Mouse (Mus musculus): ENCODE data around the gene 4931422A03Rik. TPM values are rescaled to one million over a fixed set of nuclear protein-coding genes. Genes with fewer than 3 reads are reported as not detected.
"Not testable (repeated sequence)": the region's sequence is repeated elsewhere in the genome, so short reads cannot be mapped to it uniquely, and the experiment has no call there.

4931422A03Rik gene
- total and polyA plus RNA-seq, 3 experiments: not detected

GRCm38 (mm10) chr2:104032056-104032455 is 3.9 kb upstream of the 4931422A03Rik start:
- H3K79me2 ChIP-seq (replicated peaks; ENCODE audit: control insufficient read depth, insufficient read depth, low read length): peaks cover 4% of the 10 kb centered on the region
- H3K27ac ChIP-seq: no peak overlapping the region
- intact Hi-C loops (cut with DNase I): loop anchor here (10.0 kb wide), 2 partner anchors 93 to 553 kb away; partner anchors contain the start of gene A930018P22Rik
- peaks cover 34% of the 10 kb centered on the region for H3K36me3 ChIP-seq (ENCODE audit: control insufficient read depth, insufficient read depth, low read length)
- no peak for DNase-seq
- no peak overlapping the region for H3K4me3 ChIP-seq
- TF ChIP-seq POLR2A (IDR thresholded peaks at IDR 0.05; ENCODE audit: insufficient read depth, low read depth, low read length) (no peak), EP300 (IDR thresholded peaks at IDR 0.05; ENCODE audit: insufficient read depth, low read depth, low read length) (no peak), CTCF (IDR thresholded peaks at IDR 0.05) (no peak)
- H3K9ac ChIP-seq (ENCODE audit: low read depth, low read length): no peak overlapping the region
- H3K4me1 ChIP-seq (ENCODE audit: control insufficient read depth, insufficient read depth, low read length): peaks cover 4% of the 10 kb centered on the region
- 81% methylated on average over 3 of the region's 3 CpGs for WGBS
- no peaks in the 10 kb centered on the region for H3K27me3 ChIP-seq (ENCODE audit: control insufficient read depth, insufficient read depth, low read length)

DNA sequence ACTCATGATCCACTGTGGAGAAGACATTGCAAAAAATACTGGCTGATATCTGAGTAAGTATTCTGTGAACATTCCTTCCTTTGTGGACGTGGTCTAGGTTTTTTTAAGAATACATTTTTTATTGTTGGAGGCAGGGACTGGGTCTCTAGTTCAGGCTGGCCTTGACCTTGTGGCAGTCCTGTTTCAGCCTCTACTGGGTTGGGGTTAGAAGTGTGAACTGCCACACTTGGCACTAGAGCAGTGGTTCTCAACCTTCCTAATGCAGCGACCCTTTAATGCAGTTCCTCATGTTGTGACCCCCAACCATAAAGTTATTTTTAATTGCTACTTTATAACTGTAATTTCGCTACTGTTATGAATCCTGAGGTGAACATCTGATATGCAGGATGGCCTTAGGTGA is 2.2 kb upstream of the 4931422A03Rik start:
- Histone ChIP-seq H3K27ac (no peak overlapping the region), H3K4me1 (ENCODE audit: control insufficient read depth, insufficient read depth, low read length) (peaks cover 3% of the 10 kb centered on the region), H3K79me2 (replicated peaks; ENCODE audit: control insufficient read depth, insufficient read depth, low read length) (peaks cover 4% of the 10 kb centered on the region), H3K9ac (ENCODE audit: low read depth, low read length) (no peak overlapping the region), H3K4me3 (no peak overlapping the region; the same call in 1 of the 2 replicates), H3K36me3 (ENCODE audit: control insufficient read depth, insufficient read depth, low read length) (peaks cover 25% of the 10 kb centered on the region), H3K27me3 (ENCODE audit: control insufficient read depth, insufficient read depth, low read length) (no peaks in the 10 kb centered on the region)
- intact Hi-C loops (cut with DNase I): loop anchor here (10.0 kb wide), 2 partner anchors 94 to 554 kb away; partner anchors contain the start of gene A930018P22Rik
- 61% methylated on average over 3 of the region's 3 CpGs for WGBS
- no peak for DNase-seq
- TF ChIP-seq POLR2A (IDR thresholded peaks at IDR 0.05; ENCODE audit: insufficient read depth, low read depth, low read length) (no peak), CTCF (IDR thresholded peaks at IDR 0.05) (no peak), EP300 (IDR thresholded peaks at IDR 0.05; ENCODE audit: insufficient read depth, low read depth, low read length) (no peak)

DNA sequence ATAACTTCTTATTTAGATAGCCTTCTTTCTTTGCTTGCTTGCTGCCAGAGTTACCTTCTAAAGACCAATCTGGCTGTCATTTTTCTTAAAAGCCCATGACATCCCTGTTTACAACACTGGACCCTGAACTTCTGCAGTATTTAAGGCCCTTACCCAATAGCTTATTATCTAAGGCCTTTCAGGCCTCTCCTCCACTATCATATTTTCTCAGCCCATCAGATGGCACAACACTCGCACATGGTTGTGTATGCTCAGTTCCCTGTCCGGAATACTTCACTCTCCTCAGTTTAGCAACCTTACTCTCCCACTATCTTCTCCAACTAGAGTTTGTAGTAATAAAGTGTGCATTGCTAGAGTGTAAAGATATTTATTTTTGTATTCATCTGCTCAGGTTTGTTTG is 913 bp upstream of the 4931422A03Rik start:
- intact Hi-C loops (cut with DNase I): no loop called here
- peaks cover 4% of the 10 kb centered on the region for H3K79me2 ChIP-seq (replicated peaks; ENCODE audit: control insufficient read depth, insufficient read depth, low read length)
- no peak for DNase-seq
- 0 out of 2 replicates have a peak overlapping the region, but pooled peaks have one; percentile 37 for H3K9ac ChIP-seq (ENCODE audit: low read depth, low read length)
- 32% methylated on average over 2 of the region's 2 CpGs for WGBS
- peak overlapping the region; percentile 82 for H3K27ac ChIP-seq
- H3K4me3 ChIP-seq: peak overlapping the region; percentile 66
- H3K36me3 ChIP-seq (ENCODE audit: control insufficient read depth, insufficient read depth, low read length): peaks cover 21% of the 10 kb centered on the region
- peaks cover 3% of the 10 kb centered on the region for H3K4me1 ChIP-seq (ENCODE audit: control insufficient read depth, insufficient read depth, low read length)
- no peaks in the 10 kb centered on the region for H3K27me3 ChIP-seq (ENCODE audit: control insufficient read depth, insufficient read depth, low read length)
- TF ChIP-seq CTCF (IDR thresholded peaks at IDR 0.05) (no peak), EP300 (IDR thresholded peaks at IDR 0.05; ENCODE audit: insufficient read depth, low read depth, low read length) (no peak), POLR2A (IDR thresholded peaks at IDR 0.05; ENCODE audit: insufficient read depth, low read depth, low read length) (no peak)

GRCm38 (mm10) chr2:104027458-104028138 is 563 bp downstream of the 4931422A03Rik start, which contains the start of gene Fbxo3:
TSS of gene Fbxo3 (plus strand) at chr2:104027721.
- Histone ChIP-seq H3K36me3 (ENCODE audit: control insufficient read depth, insufficient read depth, low read length) (peaks cover 19% of the 10 kb centered on the region), H3K27me3 (ENCODE audit: control insufficient read depth, insufficient read depth, low read length) (no peaks in the 10 kb centered on the region), H3K4me1 (ENCODE audit: control insufficient read depth, insufficient read depth, low read length) (peaks cover 3% of the 10 kb centered on the region), H3K27ac (peak within 1 kb of the TSS; percentile 82), H3K4me3 (peak within 1 kb of the TSS; percentile 66), H3K79me2 (replicated peaks; ENCODE audit: control insufficient read depth, insufficient read depth, low read length) (peaks cover 4% of the 10 kb centered on the region), H3K9ac (ENCODE audit: low read depth, low read length) (peak within 1 kb of the TSS; percentile 86)
- no peak for TF ChIP-seq EP300 (IDR thresholded peaks at IDR 0.05; ENCODE audit: insufficient read depth, low read depth, low read length)
- peak; percentile 82 for TF ChIP-seq POLR2A (IDR thresholded peaks at IDR 0.05; ENCODE audit: insufficient read depth, low read depth, low read length)
- TF ChIP-seq CTCF (IDR thresholded peaks at IDR 0.05): peak; percentile 67
- peak; percentile 91 to 92 for DNase-seq
- intact Hi-C loops (cut with DNase I): no loop called here
- WGBS: 2% methylated on average over 43 of the region's 44 CpGs

DNA sequence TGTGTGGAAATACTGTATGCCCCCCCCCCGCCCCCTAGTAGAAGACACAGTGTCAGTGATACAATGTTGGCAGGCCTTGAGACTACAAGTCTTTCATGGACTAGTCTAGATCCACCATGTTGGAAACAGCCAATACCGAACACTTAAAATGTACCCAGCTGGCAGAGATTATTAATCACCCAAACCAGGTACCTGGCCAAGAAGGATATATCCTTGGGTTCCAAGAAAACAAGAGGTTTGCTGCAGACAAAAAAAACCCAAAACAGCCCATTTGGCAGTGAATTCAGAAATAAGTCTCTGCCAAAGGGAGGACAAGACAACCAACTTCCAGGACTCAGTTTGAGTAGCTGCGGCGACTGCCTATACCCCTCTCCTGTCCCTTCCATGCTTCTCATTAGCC is 3.5 kb downstream of the 4931422A03Rik start:
- WGBS: 93% methylated on average over 4 of the region's 4 CpGs
- H3K36me3 ChIP-seq (ENCODE audit: control insufficient read depth, insufficient read depth, low read length): peaks cover 5% of the 10 kb centered on the region
- H3K4me3 ChIP-seq: no peak overlapping the region
- no peak overlapping the region for H3K9ac ChIP-seq (ENCODE audit: low read depth, low read length)
- H3K4me1 ChIP-seq (ENCODE audit: control insufficient read depth, insufficient read depth, low read length): no peaks in the 10 kb centered on the region; the same call in none of the 2 replicates
- H3K79me2 ChIP-seq (replicated peaks; ENCODE audit: control insufficient read depth, insufficient read depth, low read length): peaks cover 4% of the 10 kb centered on the region
- intact Hi-C loops (cut with DNase I): no loop called here
- H3K27ac ChIP-seq: no peak overlapping the region
- H3K27me3 ChIP-seq (ENCODE audit: control insufficient read depth, insufficient read depth, low read length): no peaks in the 10 kb centered on the region
- TF ChIP-seq POLR2A (IDR thresholded peaks at IDR 0.05; ENCODE audit: insufficient read depth, low read depth, low read length) (no peak), CTCF (IDR thresholded peaks at IDR 0.05) (no peak), EP300 (IDR thresholded peaks at IDR 0.05; ENCODE audit: insufficient read depth, low read depth, low read length) (no peak)
- no peak for DNase-seq

DNA sequence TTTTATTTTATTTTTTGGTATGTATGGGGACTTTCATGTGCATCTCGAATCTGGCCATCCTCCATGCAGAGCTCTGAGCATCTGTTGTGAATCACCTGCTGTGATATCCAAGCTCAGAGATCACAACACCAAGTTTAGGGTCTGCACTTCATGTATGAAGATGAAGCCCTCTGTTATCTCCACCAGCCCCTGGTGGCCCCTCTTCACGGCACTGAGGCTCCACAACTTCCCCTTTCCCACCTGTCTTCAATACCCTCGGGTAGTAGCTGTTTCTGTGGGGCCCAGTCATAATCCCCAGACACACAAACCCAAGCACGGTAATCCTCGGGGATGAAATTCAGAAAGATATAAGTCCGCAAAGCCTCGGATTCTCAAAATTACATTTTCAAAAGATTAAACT is 5.1 kb downstream of the 4931422A03Rik start:
- TF ChIP-seq EP300 (IDR thresholded peaks at IDR 0.05; ENCODE audit: insufficient read depth, low read depth, low read length) (no peak), POLR2A (IDR thresholded peaks at IDR 0.05; ENCODE audit: insufficient read depth, low read depth, low read length) (no peak), CTCF (IDR thresholded peaks at IDR 0.05) (no peak)
- Histone ChIP-seq H3K79me2 (replicated peaks; ENCODE audit: control insufficient read depth, insufficient read depth, low read length) (peaks cover 2% of the 10 kb centered on the region), H3K4me3 (no peak overlapping the region), H3K9ac (ENCODE audit: low read depth, low read length) (no peak overlapping the region), H3K4me1 (ENCODE audit: control insufficient read depth, insufficient read depth, low read length) (no peaks in the 10 kb centered on the region), H3K36me3 (ENCODE audit: control insufficient read depth, insufficient read depth, low read length) (no peaks in the 10 kb centered on the region), H3K27me3 (ENCODE audit: control insufficient read depth, insufficient read depth, low read length) (no peaks in the 10 kb centered on the region), H3K27ac (no peak overlapping the region)
- no peak for DNase-seq
- intact Hi-C loops (cut with DNase I): no loop called here
- WGBS: 76% methylated on average over 7 of the region's 7 CpGs

DNA sequence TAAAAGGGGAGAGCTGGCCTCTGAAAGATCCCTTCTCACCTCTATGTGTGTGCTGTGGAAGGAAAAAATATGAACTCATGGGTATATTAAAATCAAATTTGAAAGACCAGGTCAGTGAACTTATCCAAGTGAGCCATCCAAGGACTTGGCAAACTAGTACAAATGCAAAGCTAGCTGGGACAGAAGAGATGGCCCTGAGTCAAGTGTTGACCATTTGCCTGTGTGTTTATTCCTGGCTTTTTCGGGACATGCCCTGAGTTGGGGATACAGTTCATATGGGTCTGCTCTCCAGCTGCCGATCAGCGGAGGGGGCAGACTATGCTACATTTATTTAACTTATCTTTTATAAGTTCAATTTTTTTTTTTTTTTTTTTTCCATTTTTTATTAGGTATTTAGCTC is 19.3 kb downstream of the 4931422A03Rik start:
- not testable (repeated sequence) for H3K79me2 ChIP-seq (replicated peaks; ENCODE audit: control insufficient read depth, insufficient read depth, low read length); H3K9ac ChIP-seq (ENCODE audit: low read depth, low read length); H3K36me3 ChIP-seq (ENCODE audit: control insufficient read depth, insufficient read depth, low read length); H3K4me1 ChIP-seq (ENCODE audit: control insufficient read depth, insufficient read depth, low read length); DNase-seq; H3K27me3 ChIP-seq (ENCODE audit: control insufficient read depth, insufficient read depth, low read length); H3K27ac ChIP-seq; H3K4me3 ChIP-seq
- WGBS: 83% methylated on average over 3 of the region's 3 CpGs
- intact Hi-C loops (cut with DNase I): loop anchor here (10.0 kb wide), 1 partner anchor 444 kb away; the partner anchor contains the start of gene Abtb2

Data from heart, adult 2 months (tissue).